Comparison of ENCODE assay signal across 8 mouse cellular contexts in genomic region chr10:81559163-81559626, GRCm38 (mm10). TPM values are rescaled to one million over a fixed set of nuclear protein-coding genes. Genes with fewer than 3 reads are reported as not detected.
DNase-seq lines count a peak whose midpoint lies in the region; ATAC-seq and TF ChIP-seq lines count a peak whose summit lies in the region.

Gene Aes, plus strand, starts transcription at chr10:81559488.

- peak within 1 kb of the TSS; percentile 82 for H3K4me3 ChIP-seq in embryonic facial prominence, embryonic 10.5 days
- H3K4me3 ChIP-seq in intestine, postnatal 0 days (ENCODE audit: low read depth, low read length), result peak within 1 kb of the TSS; percentile 79
- H3K4me3 ChIP-seq in limb, embryonic 13.5 days, result peak within 1 kb of the TSS; percentile 91
- peak within 1 kb of the TSS; percentile 87 for H3K4me3 ChIP-seq in midbrain, embryonic 14.5 days (replicated peaks; ENCODE audit: low read depth, low read length)

- peaks cover 28% of the 10 kb centered on the region for H3K27me3 ChIP-seq in embryonic facial prominence, embryonic 10.5 days (replicated peaks; ENCODE audit: low read depth, poor library complexity, severe bottlenecking)
- H3K27me3 ChIP-seq in intestine, postnatal 0 days (replicated peaks; ENCODE audit: control insufficient read depth, insufficient read depth, low read length), result no peaks in the 10 kb centered on the region
- no peaks in the 10 kb centered on the region for H3K27me3 ChIP-seq in limb, embryonic 13.5 days
- H3K27me3 ChIP-seq in midbrain, embryonic 14.5 days (ENCODE audit: control insufficient read depth, insufficient read depth, low read length), result no peaks in the 10 kb centered on the region

- peak within 1 kb of the TSS; percentile 90 for H3K4me2 ChIP-seq in intestine, postnatal 0 days (replicated peaks; ENCODE audit: low read depth)
- peak within 1 kb of the TSS; percentile 95 for H3K4me2 ChIP-seq in limb, embryonic 13.5 days (replicated peaks)
- peak within 1 kb of the TSS; percentile 81 for H3K4me2 ChIP-seq in midbrain, embryonic 14.5 days (ENCODE audit: low read length)

- peaks cover 26% of the 10 kb centered on the region for H3K36me3 ChIP-seq in embryonic facial prominence, embryonic 10.5 days (replicated peaks)
- H3K36me3 ChIP-seq in intestine, postnatal 0 days (ENCODE audit: control insufficient read depth, insufficient read depth), result peaks cover 10% of the 10 kb centered on the region
- H3K36me3 ChIP-seq in limb, embryonic 13.5 days, result peaks cover 21% of the 10 kb centered on the region
- peaks cover 17% of the 10 kb centered on the region for H3K36me3 ChIP-seq in midbrain, embryonic 14.5 days (ENCODE audit: control insufficient read depth, insufficient read depth, low read length)

- peak; percentile 60 to 74 for DNase-seq in layer of hippocampus, adult 18-20 months (ENCODE audit: low spot score in 2 of 2)
- DNase-seq in layer of hippocampus, adult 9-10 months (ENCODE audit: low spot score), result no peak
- peak; percentile 73 for DNase-seq in embryonic facial prominence, embryonic 10.5 days (ENCODE audit: low spot score)
- DNase-seq in heart, adult 11 months, result peak; percentile 99
- DNase-seq in midbrain, embryonic 14.5 days, result peak; percentile 80
- peak; percentile 76 to 87 for DNase-seq in spleen, postnatal 4 days (ENCODE audit: low spot score in 2 of 2)

- H3K9ac ChIP-seq in intestine, postnatal 0 days (ENCODE audit: low read depth, low read length), result peak within 1 kb of the TSS; percentile 92
- peak within 1 kb of the TSS; percentile 98 for H3K9ac ChIP-seq in limb, embryonic 13.5 days
- H3K9ac ChIP-seq in midbrain, embryonic 14.5 days (replicated peaks; ENCODE audit: low read length), result peak within 1 kb of the TSS; percentile 99

- H3K9me3 ChIP-seq in embryonic facial prominence, embryonic 10.5 days, result no peaks in the 10 kb centered on the region
- no peaks in the 10 kb centered on the region for H3K9me3 ChIP-seq in intestine, postnatal 0 days (ENCODE audit: control insufficient read depth)
- H3K9me3 ChIP-seq in limb, embryonic 13.5 days, result no peaks in the 10 kb centered on the region
- H3K9me3 ChIP-seq in midbrain, embryonic 14.5 days (ENCODE audit: control insufficient read depth, low read length), result no peaks in the 10 kb centered on the region

- no peak for TF ChIP-seq CTCF in intestine, postnatal 0 days (IDR thresholded peaks at IDR 0.05; ENCODE audit: low read depth)

- WGBS in embryonic facial prominence, embryonic 10.5 days, result 1% methylated on average over 52 of the region's 53 CpGs
- 1% methylated on average over 31 of the region's 53 CpGs for WGBS in intestine, postnatal 0 days
- WGBS in limb, embryonic 13.5 days, result under 1% methylated on average over 42 of the region's 53 CpGs
- WGBS in midbrain, embryonic 14.5 days, result 0% methylated on average over 44 of the region's 53 CpGs

- H3K27ac ChIP-seq in embryonic facial prominence, embryonic 10.5 days (replicated peaks), result peak within 1 kb of the TSS; percentile 97
- peak within 1 kb of the TSS; percentile 96 for H3K27ac ChIP-seq in intestine, postnatal 0 days (ENCODE audit: low read depth, low read length)
- H3K27ac ChIP-seq in limb, embryonic 13.5 days, result peak within 1 kb of the TSS; percentile 93
- H3K27ac ChIP-seq in midbrain, embryonic 14.5 days (replicated peaks; ENCODE audit: low read depth, low read length), result peak within 1 kb of the TSS; percentile 89

- ATAC-seq in intestine, postnatal 0 days, result peak; percentile 73
- ATAC-seq in limb, embryonic 13.5 days (ENCODE audit: low FRiP score, low read depth), result peak; percentile 52; the same call in 1 of the 2 replicates
- peak; percentile 66 for ATAC-seq in midbrain, embryonic 14.5 days (ENCODE audit: low FRiP score, low TSS enrichment)

- H3K4me1 ChIP-seq in embryonic facial prominence, embryonic 10.5 days, result peaks cover 51% of the 10 kb centered on the region
- peaks cover 4% of the 10 kb centered on the region; the same call in 1 of the 2 replicates for H3K4me1 ChIP-seq in intestine, postnatal 0 days (replicated peaks; ENCODE audit: control insufficient read depth, insufficient read depth, low read length)
- H3K4me1 ChIP-seq in limb, embryonic 13.5 days, result peaks cover 39% of the 10 kb centered on the region
- peaks cover 26% of the 10 kb centered on the region for H3K4me1 ChIP-seq in midbrain, embryonic 14.5 days (ENCODE audit: control insufficient read depth, insufficient read depth, low read length)

RNA-seq across cellular contexts. Expression of gene Aes, which starts in this region (rescaled TPM):
- total RNA-seq in layer of hippocampus, adult 18-20 months (2021), result 100 to 1,000 TPM; 765 to 778 TPM
- 266 and 347 TPM in 2 replicates for polyA plus RNA-seq in embryonic facial prominence, embryonic 10.5 days (2016; fragmentation: Nextera tagmentation; extraction: Ambion mirVana)
- polyA plus RNA-seq in intestine, postnatal 0 days (2015; fragmentation: Nextera tagmentation; extraction: Ambion mirVana), result 528 and 536 TPM in 2 replicates
- 477 and 492 TPM in 2 replicates for polyA plus RNA-seq in limb, embryonic 13.5 days (2015; fragmentation: Nextera tagmentation; extraction: Ambion mirVana)
- 485 and 707 TPM in 2 replicates for polyA plus RNA-seq in midbrain, embryonic 14.5 days (2014; fragmentation: Nextera tagmentation; extraction: Ambion mirVana)
